Mouse (Mus musculus): ENCODE data around the gene Lrrc36.

Lrrc36 gene

DNA sequence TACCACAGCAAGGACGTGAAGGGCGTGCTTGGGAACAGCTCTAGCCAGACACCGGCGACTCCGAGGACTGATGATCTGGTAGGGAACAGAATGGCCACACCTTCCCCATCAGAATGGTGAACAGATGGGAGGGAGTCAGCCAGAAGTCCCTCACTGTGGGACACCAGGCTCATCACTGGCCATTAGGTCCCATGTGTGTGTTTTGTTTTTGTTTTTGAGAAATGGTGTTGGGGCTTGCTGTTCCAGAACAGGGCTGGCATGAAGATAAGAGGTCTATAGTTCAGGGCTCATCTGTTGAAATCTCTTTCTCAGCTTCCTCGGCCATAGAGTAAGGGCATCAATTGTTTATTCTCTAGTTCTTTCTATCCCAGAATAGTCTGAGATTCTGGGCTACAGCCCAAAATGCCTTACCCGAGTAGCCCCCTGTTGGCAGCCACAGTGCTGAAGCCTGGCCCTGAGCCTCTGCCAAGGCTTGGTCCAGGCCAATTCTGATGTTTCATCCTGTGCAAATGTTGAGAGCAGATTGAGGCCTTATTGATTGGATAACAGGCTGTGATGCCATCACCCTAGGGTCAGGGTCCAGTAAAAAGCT, 53.4 kb downstream of the Lrrc36 start:
- no peak for DNase-seq (ENCODE audit: low spot score in 2 of 2)

- DNase-seq (ENCODE audit: low spot score in 2 of 2) = no peak
Observed at GRCm38 (mm10) chr8:105467396-105467985, 54.1 kb downstream of the Lrrc36 start.

- no peak for DNase-seq (ENCODE audit: low spot score in 2 of 2)
Observed at GRCm38 (mm10) chr8:105468002-105468720, 54.8 kb downstream of the Lrrc36 start.

GRCm38 (mm10) chr8:105469041-105469695, 55.8 kb downstream of the Lrrc36 start:
- DNase-seq (ENCODE audit: low spot score in 2 of 2) = no peak

GRCm38 (mm10) chr8:105469816-105470215, 56.4 kb downstream of the Lrrc36 start:
- DNase-seq (ENCODE audit: low spot score in 2 of 2) = no peak

DNA sequence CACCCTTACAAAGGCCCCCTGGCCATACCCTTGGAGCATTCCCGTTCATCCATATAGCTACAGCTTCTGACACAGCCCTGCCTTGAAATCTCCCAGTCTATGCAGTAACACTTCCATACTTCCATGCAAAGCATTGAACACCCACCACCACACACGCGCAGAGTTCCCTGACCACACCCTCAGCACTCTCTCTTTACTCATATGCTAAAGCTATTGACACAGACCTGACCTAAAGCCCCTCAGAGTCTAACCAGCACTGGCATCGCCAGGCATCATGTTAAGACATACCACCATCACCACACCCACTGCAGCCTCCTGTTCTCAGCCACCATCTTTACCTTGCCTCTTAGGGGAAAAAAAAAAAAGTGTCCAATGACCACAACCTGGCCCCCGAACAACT, 56.9 kb downstream of the Lrrc36 start:
- no peak for DNase-seq (ENCODE audit: low spot score in 2 of 2)

GRCm38 (mm10) chr8:105470681-105471313, 57.4 kb downstream of the Lrrc36 start:
- no peak for DNase-seq (ENCODE audit: low spot score in 2 of 2)

DNA sequence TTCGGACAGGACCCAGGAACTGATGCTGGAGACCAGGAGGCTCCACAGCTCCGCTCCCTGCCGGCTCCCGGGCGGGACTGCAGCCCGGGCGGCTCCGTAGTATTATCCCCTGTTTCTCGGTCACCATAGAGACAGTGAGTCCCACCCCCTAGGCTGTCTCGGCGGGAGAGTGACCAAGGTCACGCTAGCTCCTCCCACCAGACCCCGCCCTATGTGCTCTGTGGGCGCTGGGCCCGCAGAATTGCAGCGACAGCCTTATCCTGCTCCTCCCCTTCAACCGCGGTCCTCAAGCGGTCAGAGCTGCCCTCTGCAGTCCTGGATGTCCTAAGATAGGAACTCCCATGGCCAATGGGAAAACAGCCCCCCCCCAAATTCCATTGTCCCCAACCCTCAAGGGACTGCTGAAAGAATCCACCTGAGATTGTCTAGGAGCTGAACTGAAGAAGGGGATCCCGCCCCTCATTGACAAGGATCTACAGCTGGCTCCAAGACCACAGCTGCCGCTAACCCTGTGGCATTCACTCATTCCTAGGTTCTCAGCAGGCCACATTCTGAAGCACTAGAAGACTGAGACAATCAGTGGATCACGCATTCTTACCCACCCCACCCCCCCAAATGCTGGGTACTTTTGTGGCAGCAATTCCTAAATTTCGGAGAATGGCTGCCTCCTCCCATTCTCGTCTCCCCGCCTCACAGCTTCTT, 58.1 kb downstream of the Lrrc36 start, which contains the start of gene Tppp3:
TSS of gene Tppp3 (minus strand) at position 213 of the 702 bp plus-strand sequence.
- peak; percentile 68 to 71 for DNase-seq (ENCODE audit: low spot score in 2 of 2)

DNA sequence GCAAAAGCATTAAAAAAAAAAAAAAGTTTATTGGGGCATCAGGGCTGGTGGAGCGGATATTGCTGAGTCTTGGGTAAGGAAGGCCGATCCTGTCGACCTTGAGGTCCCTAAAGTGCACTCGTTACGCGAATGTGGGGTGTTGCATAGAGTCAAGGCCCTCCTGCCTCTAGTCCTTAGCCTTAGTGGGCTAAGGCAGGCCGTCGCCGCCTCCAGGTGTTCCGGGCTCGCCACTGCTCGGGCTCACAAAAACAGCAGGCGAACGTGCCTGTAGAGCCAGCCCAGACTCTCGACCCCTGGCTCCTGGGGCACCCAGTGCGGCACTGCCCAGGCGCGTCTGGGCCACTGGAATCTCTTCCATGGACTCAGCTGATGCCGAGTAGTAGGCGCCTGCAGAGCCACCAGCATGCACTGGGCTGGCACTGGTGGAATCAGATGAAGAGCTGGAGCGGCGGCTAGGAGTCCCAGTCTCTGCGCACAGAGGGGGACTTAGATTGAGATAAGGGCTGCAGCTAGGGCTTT, 59.1 kb downstream of the Lrrc36 start:
- DNase-seq (ENCODE audit: low spot score in 2 of 2) = no peak

DNA sequence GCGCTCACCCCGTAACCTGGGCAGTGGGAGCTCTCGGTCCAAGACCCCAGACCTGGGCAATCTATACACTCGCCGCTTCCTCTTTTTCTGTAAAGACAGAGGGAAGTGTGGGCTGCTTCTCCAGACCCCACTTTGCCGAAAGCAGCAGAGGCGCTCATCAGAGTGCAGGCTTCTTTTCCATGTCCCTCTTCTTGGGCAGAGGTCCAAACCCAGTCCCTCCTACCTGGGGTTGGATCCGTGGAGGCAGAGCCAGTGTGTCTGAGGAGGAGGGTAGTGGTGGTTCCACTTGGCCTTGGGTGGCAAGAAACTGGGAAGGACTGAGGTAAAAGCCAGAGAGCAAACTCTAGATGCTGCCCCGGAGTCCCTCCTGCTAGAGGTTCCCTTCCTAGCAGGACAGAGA, 59.6 kb downstream of the Lrrc36 start:
- DNase-seq (ENCODE audit: low spot score in 2 of 2) = no peak

DNA sequence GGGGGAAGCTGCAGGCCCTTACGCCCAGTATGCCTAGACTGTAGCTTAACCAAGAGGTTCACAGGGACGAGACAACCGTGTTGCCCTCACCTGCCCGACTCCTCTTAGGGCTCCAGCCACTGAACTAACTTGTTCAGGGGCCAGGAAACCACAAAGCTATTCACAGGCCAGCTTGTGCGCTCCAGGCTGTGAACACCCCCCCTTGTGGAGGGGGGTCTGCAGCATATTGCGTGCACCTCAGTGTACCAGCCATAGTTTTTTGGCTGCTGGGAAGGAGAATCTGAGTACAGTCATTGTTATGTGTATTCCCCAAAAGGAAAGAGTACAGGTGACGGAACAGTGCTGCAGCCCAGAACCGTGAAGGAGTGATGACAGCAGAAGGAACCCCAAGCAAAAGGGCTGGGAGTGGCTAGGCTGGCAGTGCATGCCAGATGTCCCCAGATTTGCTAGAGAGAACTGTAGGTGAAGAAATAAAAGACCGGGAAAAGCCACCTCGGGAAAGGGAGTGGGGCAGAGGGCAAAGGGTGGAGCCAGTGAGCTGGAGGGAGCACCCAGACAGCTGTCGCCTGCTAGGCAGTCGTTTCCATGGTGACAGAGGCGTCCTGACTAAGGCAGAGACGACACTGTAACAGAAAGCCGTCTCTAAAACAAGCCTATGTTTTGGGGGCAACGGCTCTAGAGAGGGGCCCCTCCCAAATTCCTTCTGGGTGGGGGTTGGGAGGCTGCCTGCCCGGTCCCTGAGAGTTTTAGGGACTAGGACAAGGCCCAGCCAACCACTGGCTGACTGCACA, 60.6 kb downstream of the Lrrc36 start:
- no peak for DNase-seq (ENCODE audit: low spot score in 2 of 2)

GRCm38 (mm10) chr8:105474680-105475079, 61.3 kb downstream of the Lrrc36 start:
- DNase-seq (ENCODE audit: low spot score in 2 of 2) = no peak

- no peak for DNase-seq (ENCODE audit: low spot score in 2 of 2)
Observed at GRCm38 (mm10) chr8:105475254-105475653, 61.9 kb downstream of the Lrrc36 start.

DNA sequence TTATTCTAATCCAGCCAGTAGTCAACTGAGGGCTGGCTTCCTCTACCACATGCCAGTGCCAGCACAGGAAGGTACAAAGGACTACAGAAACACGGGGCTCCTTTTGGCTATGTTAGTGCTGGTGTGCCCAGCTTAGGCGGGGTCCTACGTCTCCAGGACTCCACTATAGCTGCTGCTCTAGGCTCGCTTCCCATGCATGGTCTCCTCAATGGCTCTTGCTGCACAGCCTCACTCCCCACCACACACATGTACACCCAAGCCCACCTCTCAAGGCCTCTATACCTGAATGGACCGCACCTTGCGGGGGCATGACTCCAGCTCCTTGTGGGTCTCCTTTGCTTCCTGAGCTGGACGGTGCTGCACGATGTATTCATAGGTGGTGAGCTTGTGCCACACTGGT, 62.4 kb downstream of the Lrrc36 start:
- DNase-seq (ENCODE audit: low spot score in 2 of 2) = no peak

DNA sequence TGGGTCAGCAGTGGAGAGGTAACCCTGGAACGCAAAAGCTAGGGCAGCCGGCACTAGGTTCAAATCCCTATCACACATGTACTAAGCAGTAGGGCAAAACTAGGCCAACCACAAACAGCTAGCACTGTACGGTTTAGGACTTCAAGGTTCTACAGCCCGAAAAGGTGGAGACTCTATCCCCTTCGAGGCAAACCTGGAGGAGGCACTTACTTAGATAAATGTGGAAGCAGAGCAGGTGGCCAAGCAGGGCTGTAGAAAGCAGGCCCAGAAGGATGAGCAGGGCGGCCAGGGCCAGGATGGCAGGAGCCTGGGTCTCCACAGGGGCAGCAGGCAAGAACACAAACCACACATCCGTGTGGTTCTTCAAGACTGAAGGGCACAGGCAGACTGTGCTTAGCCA, 62.8 kb downstream of the Lrrc36 start:
- DNase-seq (ENCODE audit: low spot score in 2 of 2) = no peak

- DNase-seq (ENCODE audit: low spot score in 2 of 2) = peak; percentile 26 to 35
Observed at GRCm38 (mm10) chr8:105476628-105477413, 63.5 kb downstream of the Lrrc36 start.

- no peak for DNase-seq (ENCODE audit: low spot score in 2 of 2)
Observed at GRCm38 (mm10) chr8:105477792-105478191, 64.4 kb downstream of the Lrrc36 start.

GRCm38 (mm10) chr8:105481013-105481412, 67.6 kb downstream of the Lrrc36 start:
- no peak for DNase-seq (ENCODE audit: low spot score in 2 of 2)

DNA sequence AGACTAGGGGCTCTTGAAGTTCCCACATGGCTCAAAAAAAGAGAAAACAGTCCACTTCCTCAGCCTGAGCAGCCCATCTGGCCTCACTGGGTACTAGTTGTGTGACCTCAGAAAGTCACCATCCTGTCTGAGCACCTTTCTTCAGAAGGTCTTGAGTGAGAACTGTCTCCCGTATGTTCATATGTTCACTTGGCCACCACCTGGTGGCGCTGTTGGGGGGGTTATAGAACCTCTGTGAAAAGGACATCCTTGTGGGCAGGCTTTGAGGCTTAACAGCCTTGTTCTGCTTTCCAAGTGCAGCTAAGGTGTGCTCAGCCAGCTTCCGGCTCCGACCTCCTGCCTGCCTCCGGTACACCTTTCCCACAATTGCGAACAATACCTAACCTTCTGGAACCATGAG, 68.1 kb downstream of the Lrrc36 start:
- DNase-seq (ENCODE audit: low spot score in 2 of 2) = peak in 1 of 2 experiments; percentile 20

- no peak for DNase-seq (ENCODE audit: low spot score in 2 of 2)
Observed at GRCm38 (mm10) chr8:105482123-105482522, 68.8 kb downstream of the Lrrc36 start.

All from spleen, postnatal 36 days (tissue).